Mouse (Mus musculus): ENCODE results near the gene Nedd9.

DNA sequence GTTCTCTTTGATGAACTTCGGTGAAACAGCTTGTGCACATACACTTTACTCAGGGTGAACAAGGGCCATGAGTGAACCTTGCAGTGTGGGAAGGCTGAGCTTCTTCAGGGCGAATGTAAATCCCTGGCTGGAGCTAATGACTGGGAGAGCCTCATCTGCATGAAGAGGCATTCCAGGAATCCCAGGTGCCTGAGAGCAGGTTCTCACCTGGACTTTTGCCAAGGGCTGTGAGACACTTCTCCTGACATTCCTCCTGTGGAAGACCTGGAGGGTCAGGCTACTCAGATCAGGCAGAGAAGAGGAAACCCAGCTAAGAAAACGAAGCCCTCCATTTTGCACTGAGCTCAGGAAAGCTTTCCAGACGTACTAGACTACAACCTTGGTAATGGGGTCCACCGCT lies 206.5 kb downstream of the Nedd9 start:
- TF ChIP-seq CTCF (IDR thresholded peaks at IDR 0.05; ENCODE audit: borderline replicate concordance, control insufficient read depth, extremely low read depth, insufficient read depth, low read length, poor library complexity) (no peak), POLR2A (IDR thresholded peaks at IDR 0.05; ENCODE audit: control insufficient read depth, extremely low read depth, insufficient read depth, low read length, poor library complexity) (no peak)

All from thymus, adult 2 months (tissue).